Mouse (Mus musculus): ENCODE data around the gene Gm11549. TPM values are rescaled to one million over a fixed set of nuclear protein-coding genes. Genes with fewer than 3 reads are reported as not detected.

The Gm11549 gene
- total and polyA plus RNA-seq, 3 experiments, result not detected

GRCm38 (mm10) chr3:36498224-36498623 lies 23.4 kb downstream of the Gm11549 start:
- DNase-seq (ENCODE audit: extremely low read depth), result no peak
- no peak overlapping the region for H3K4me2 ChIP-seq (ENCODE audit: insufficient read depth, low read depth, poor library complexity, severe bottlenecking)
- H3K4me3 ChIP-seq (replicated peaks in 1 of 3; ENCODE audit: low read depth in 2 of 3, low read length in 2 of 3, poor library complexity in 1 of 3), result no peak overlapping the region
- dilution Hi-C loops (cut with MboI; ENCODE audit: extremely low pct_ligation_motif_present, extremely low pct_unique_long_range_greater_than_20kb, low sequenced_read_pairs) (no loop called here), in situ Hi-C loops (cut with MboI; ENCODE audit: low pct_ligation_motif_present, low pct_unique_long_range_greater_than_20kb, low sequenced_read_pairs) (loop anchor here (10.0 kb wide), 1 partner anchor 53 kb away; no protein-coding TSS in a partner anchor)
- no peaks in the 10 kb centered on the region for H3K36me3 ChIP-seq (replicated peaks in 1 of 2; ENCODE audit: control insufficient read depth in 1 of 2, insufficient read depth in 1 of 2, low read length in 1 of 2)
- H3K4me1 ChIP-seq (ENCODE audit: control insufficient read depth in 1 of 2, insufficient read depth in 2 of 2), result peaks cover 0 to 18% of the 10 kb centered on the region in 2 experiments; a peak in 2 of 4 replicates
- H3K27ac ChIP-seq (ENCODE audit: insufficient read depth, low read depth), result no peak overlapping the region
- no peaks in the 10 kb centered on the region for H3K27me3 ChIP-seq (replicated peaks)
- no peaks in the 10 kb centered on the region for H3K79me2 ChIP-seq (replicated peaks; ENCODE audit: control insufficient read depth, extremely low read depth, insufficient read depth, poor library complexity, severe bottlenecking)
- no peaks in the 10 kb centered on the region for H3K9me3 ChIP-seq (replicated peaks; ENCODE audit: low read length)
- H3K9ac ChIP-seq (ENCODE audit: insufficient read depth, low read depth), result no peak overlapping the region
- peak; percentile 90 for TF ChIP-seq MAFK (IDR thresholded peaks at IDR 0.05; ENCODE audit: insufficient replicate concordance, low read length)
- TF ChIP-seq MXI1 (IDR thresholded peaks at IDR 0.05; ENCODE audit: low read depth, low read length), result no peak
- no peak for TF ChIP-seq USF1 (IDR thresholded peaks at IDR 0.05; ENCODE audit: low read depth, low read length)
- TF ChIP-seq ZC3H11A (IDR thresholded peaks at IDR 0.05; ENCODE audit: low read depth, low read length), result no peak

- Histone ChIP-seq H3K9ac (ENCODE audit: insufficient read depth, low read depth) (no peak overlapping the region), H3K9me3 (replicated peaks; ENCODE audit: low read length) (peaks cover 5% of the 10 kb centered on the region), H3K4me2 (ENCODE audit: insufficient read depth, low read depth, poor library complexity, severe bottlenecking) (no peak overlapping the region), H3K4me1 (ENCODE audit: control insufficient read depth in 1 of 2, insufficient read depth in 2 of 2) (peaks cover 0 to 18% of the 10 kb centered on the region in 2 experiments; a peak in 2 of 4 replicates), H3K4me3 (replicated peaks in 1 of 3; ENCODE audit: low read depth in 2 of 3, low read length in 2 of 3, poor library complexity in 1 of 3) (no peak overlapping the region), H3K27me3 (replicated peaks) (no peaks in the 10 kb centered on the region), H3K79me2 (replicated peaks; ENCODE audit: control insufficient read depth, extremely low read depth, insufficient read depth, poor library complexity, severe bottlenecking) (no peaks in the 10 kb centered on the region), H3K36me3 (replicated peaks in 1 of 2; ENCODE audit: control insufficient read depth in 1 of 2, insufficient read depth in 1 of 2, low read length in 1 of 2) (no peaks in the 10 kb centered on the region), H3K27ac (ENCODE audit: insufficient read depth, low read depth) (no peak overlapping the region)
- in situ Hi-C loops (cut with MboI; ENCODE audit: low pct_ligation_motif_present, low pct_unique_long_range_greater_than_20kb, low sequenced_read_pairs), result loop anchor here (10.0 kb wide), 1 partner anchor 52 kb away; no protein-coding TSS in a partner anchor
- dilution Hi-C loops (cut with MboI; ENCODE audit: extremely low pct_ligation_motif_present, extremely low pct_unique_long_range_greater_than_20kb, low sequenced_read_pairs), result no loop called here
- DNase-seq (ENCODE audit: extremely low read depth), result peak; percentile 80
- TF ChIP-seq RAD21 (IDR thresholded peaks at IDR 0.05; ENCODE audit: low read depth, low read length) (peak; percentile 95), HCFC1 (IDR thresholded peaks at IDR 0.05; ENCODE audit: low read depth, low read length) (no peak), MAX (IDR thresholded peaks at IDR 0.05; ENCODE audit: low read length) (no peak), ZC3H11A (IDR thresholded peaks at IDR 0.05; ENCODE audit: low read depth, low read length) (peak; percentile 69), JUN (IDR thresholded peaks at IDR 0.05; ENCODE audit: insufficient read depth, low read depth, low read length) (no peak), ZKSCAN1 (IDR thresholded peaks at IDR 0.05; ENCODE audit: borderline replicate concordance, low read depth, low read length) (no peak), BHLHE40 (IDR thresholded peaks at IDR 0.05; ENCODE audit: low read depth, low read length) (no peak), ELF1 (IDR thresholded peaks at IDR 0.05; ENCODE audit: low read depth, low read length) (no peak), EP300 (IDR thresholded peaks at IDR 0.05; ENCODE audit: low read length) (no peak), MEF2A (IDR thresholded peaks at IDR 0.05; ENCODE audit: borderline replicate concordance, low read depth, low read length) (peak; percentile 60; the same call in 1 of the 2 replicates), UBTF (IDR thresholded peaks at IDR 0.05; ENCODE audit: low read depth, low read length) (no peak), MAZ (IDR thresholded peaks at IDR 0.05; ENCODE audit: low read depth, low read length) (no peak), SIN3A (IDR thresholded peaks at IDR 0.05; ENCODE audit: low read length) (0 out of 2 replicates have a peak, but pooled peaks have one; percentile 37), POLR2A (IDR thresholded peaks at IDR 0.05; ENCODE audit: low read depth, low read length) (no peak), SMC3 (IDR thresholded peaks at IDR 0.05; ENCODE audit: low read depth, low read length) (peak; percentile 85), POLR2AphosphoS2 (IDR thresholded peaks at IDR 0.05; ENCODE audit: low read depth, low read length) (no peak), CTCF (conservative IDR thresholded peaks at IDR 0.05 in 1 of 2, IDR thresholded peaks at IDR 0.05 in 1 of 2; ENCODE audit: low read depth in 2 of 2, low read length in 2 of 2) (peak; percentile 10 to 92; a peak in 3 of 4 replicates), IRF4 (IDR thresholded peaks at IDR 0.05; ENCODE audit: low read depth, low read length) (peak; percentile 49; the same call in 1 of the 2 replicates), MAFK (IDR thresholded peaks at IDR 0.05; ENCODE audit: insufficient replicate concordance, low read length) (0 out of 2 replicates have a peak, but pooled peaks have one; percentile 47)
Observed at GRCm38 (mm10) chr3:36496746-36497145, 24.9 kb downstream of the Gm11549 start.

All from CH12.LX (cell line).